Mouse (Mus musculus) right cerebral cortex, adult 18-20 months (tissue): ENCODE measurements around the gene Lrrc3.
"Not testable (repeated sequence)": the region's sequence is repeated elsewhere in the genome, so short reads cannot be mapped to it uniquely, and the experiment has no call there.

ENCODE experiments used
- DNase-seq: peaks from one replicate; pipeline ENCODE4 v3.0.0; 2022; ENCODE audit warnings: mixed read lengths

Gene Lrrc3

DNA sequence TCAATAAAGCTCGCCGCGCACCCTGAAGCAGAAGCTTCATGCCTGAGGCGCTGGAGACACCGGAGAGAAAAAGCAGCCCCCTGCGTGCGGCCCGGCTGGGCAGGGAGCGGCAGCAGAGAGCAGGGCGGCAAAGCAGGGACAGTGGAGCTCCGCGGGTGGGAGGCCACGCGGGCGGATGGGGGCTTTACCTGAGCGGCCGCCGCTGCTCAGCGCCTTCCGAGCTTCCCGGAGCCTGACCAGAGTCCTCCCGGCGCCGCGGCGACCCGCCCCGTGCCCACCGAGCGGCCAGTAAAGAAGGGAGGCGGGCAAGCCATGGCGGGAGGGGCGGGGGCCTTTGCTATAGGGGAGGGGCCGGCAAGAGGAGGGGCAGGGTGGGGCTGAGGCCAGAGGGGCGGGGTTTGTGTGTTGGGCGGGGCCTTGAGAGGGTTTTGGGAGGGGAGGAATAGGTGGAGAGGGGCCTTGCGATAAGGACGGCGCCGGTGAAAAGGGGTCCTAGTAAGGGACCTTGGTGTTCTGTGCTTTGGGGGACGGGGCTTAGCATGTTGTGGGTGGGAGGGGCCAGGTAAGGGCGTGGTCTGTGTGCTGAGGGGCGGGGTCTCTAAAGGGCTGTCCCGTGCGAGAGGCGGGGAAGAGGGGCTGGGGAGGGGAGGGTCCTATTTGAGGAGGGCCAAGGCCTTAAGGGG lies at the start of gene Lrrc3:
Gene Lrrc3 (minus strand): TSS at position 326 of the 683 bp plus-strand sequence.
- DNase-seq, result peak; percentile 42

DNA sequence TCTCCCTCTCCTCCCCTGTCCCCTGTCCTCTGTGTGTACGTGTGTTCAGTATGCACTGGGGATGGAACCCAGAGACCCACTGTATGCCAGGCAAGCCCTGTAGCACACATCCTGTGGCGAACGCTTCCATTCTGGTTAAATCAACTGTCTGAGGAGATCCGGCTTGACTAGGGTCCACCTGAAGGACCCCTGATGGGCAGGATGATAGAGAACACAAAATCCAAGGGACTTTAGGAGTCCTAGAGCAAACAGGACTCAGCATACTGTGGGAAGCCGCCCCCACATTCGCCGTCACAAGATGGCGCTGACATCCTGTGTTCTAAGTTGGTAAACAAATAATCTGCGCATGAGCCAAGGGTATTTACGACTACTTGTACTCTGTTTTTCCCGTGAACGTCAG lies 48.1 kb upstream of the Lrrc3 start:
- not testable (repeated sequence) for DNase-seq

DNA sequence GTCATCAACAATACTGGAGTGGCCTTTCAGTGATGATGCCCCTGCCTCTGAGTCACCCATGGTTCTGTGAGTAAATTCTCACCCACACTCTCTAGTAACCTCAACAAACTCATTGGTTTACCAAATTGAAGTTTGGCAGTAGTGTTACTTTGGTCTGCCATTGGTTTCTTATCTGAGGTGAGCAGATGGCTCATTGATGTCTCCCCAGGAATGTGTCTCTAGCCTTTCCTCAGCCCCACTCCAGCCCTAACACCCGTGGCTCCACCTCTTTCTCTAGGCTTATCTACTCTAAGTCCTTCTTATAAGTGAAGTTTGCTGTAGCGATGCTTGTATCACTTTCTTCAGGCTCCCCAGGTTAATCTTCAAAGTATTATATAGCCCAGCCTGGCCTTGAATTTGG lies 37.3 kb upstream of the Lrrc3 start:
- peak; percentile 26 for DNase-seq

DNA sequence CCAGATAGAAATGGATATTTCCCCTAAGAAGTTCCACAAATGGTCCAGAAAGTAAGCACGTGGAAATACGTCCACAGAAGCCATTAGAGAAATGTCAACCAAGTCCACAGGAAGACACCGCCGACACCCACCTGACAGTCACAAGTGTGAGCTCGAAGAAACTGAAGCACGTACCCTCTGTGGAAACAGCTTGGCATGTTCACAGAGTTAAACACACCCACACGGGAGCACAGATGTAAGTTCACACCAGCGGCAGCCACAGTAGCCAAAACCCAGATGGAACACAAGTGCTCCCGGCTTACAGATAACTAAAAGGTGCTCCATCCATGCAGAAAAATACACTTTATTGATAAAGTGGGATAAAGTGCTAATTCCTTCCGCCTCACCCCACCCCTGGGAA lies 25.0 kb upstream of the Lrrc3 start:
- peak; percentile 14 for DNase-seq

DNA sequence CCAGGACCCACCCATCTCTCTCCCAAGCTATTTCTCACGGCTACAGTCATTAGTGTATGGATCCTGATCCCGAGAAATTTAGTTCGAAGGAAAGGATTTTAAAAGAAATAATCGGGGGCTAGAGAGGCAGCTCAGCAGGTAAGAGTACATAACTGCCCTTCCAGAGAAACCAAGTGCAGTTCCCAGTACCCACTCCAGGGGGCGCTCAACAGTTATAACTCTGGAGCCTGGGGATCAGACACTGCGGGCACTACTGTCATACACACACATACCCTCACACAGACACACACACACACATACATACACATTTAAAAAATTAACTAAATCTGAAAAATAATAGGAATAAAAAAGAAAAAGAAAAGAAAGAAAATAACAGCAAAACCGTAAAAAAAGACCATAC lies 23.8 kb upstream of the Lrrc3 start:
- peak; percentile 40 for DNase-seq

DNA sequence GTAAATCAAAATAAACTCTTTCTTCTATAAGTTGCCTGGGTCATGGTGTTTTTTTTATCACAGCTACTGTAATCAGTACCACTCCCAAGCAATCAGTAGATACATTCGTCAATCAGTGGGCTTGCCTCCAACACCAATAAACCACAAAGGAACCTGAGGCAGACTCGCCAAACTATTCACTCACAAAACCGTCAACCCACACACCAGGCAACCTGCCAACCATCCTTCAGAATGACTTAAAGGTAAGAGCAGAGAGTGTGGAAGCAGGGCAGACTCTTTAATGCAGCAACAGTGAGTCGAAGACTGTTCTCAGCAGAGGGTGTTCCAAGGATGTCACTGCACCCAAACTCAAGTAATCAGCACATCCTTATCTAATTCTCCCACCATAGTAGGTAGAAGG lies 20.3 kb upstream of the Lrrc3 start:
- peak; percentile 53 for DNase-seq

DNA sequence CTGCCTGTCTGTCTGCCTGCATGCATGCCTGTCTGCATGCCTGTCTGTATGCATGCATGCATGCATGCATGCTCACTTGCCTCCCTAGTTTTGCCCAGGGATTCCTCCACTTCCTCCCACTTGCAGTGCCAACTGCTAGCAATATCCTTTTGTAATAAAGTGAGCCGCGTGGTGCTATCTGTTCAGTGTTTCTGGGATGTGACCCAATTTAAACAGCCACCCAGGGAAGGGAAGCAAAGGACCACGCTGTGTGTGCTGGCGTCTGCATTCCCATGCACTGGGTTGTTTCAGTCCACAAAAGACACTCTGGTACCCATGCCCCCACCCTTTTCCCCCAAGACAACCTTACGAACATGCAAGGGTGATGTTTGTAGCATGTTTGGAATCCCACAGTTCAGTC lies 18.7 kb upstream of the Lrrc3 start:
- DNase-seq, result peak; percentile 58

DNA sequence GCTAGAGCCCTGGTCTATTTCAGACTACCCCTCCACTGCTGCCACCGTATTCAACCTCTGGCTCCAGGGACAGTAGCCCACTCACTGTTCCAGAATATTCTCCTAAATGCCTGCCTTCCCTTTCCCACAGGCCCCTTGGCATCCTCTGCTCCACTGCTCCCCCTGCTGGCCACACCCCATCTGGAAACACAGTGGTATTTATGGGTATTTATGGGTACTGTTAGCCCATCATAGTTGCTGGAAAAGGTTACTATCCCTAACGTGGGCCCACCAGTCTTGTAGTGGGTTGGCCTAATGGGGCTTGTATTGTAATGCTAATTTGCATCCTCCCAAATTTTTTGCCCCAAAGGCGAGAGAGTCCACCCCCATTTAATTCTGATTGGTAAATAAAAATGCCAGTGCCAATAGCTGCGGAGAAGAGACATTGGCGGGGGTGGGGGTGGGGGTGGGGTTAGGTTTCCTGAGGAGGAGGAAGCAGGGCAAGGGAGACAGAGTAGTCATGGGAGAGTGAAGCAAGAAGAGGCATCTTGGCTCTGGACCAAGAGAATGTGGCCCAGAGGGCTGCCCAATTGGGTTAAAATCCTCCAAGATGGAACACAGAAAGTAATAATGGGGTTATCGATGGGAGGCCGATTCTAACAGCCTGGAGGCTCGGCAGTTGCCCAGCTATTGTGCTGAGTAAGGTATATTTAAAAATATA lies 14.4 kb upstream of the Lrrc3 start:
- peak; percentile 18 for DNase-seq

DNA sequence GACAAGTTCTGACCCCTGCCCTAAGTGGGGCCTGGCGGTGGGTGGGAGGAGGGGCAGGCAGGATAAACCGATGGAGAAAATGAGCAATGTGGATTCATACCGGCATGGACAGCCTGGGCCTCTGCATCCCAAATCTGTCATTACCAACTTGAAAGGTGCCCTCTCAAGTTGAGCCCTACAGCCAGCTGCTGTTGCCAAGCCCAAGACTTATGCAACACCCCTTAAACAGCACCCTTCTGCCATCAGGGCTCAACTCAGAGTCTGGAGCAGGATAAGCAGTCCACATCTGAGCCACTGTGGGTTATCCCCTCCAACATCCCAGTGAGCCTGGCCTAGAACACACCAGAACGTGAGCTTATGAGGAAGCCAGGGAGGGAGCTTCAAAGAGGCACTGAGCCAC lies 11.0 kb upstream of the Lrrc3 start:
- no peak for DNase-seq

DNA sequence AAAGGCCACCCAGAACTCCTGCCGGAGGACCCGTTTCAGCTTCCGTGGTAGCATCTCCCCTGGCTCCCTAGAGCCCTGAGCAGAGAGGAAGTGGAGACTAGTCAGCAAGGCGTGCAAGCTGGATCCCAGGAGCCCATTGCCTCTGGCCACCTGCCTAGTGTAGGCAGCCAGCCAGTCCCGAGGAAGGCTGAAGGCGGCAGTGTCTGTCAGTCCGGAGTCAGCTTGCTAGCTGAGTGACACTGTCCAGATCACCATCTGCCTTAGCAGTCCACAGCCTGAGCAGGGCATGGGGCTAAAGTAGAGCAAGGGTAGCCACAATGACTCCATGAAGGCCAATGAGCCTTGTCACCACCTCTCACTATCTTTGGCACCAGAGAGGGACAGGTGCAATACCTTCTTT lies 10.3 kb upstream of the Lrrc3 start:
- DNase-seq, result no peak

DNA sequence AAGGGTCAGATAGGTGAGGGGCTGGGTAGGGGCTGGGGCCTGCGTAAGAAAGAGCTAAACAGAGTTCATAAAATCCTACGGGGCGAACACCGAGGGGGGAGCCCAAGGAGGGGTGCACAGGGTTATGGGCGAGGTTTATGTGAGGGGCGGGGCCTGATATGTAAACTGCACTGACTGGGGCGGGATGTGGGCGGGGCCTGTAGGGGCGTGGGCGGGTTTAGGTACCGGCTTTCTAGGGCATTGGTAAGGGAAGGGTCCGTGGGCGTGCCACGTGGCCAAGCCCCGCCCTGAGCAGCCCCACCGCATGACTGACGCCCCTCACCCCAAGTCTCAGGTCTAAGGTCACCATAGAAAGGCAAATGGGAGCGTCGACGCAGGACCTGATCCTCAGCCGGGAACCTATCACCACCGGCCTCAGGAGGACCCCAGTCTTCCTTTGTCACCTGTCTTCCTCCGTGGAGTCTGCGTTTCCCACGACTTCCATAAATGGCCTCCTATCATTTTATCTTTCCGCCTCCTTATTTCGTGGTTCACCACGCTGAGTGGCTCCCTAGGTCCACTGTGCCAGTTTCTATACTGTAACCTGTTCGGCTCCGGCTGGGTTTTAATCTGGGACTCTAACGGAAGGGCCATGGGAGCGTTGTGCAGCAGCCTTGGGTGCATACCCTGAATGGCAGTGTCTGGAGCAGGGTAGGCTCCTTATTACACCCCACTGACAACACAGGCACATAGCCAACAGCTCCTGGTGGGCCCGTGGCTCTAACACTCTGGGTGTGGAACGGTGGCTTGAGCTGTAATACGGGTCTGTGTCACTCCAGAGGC lies 769 bp upstream of the Lrrc3 start:
- peak; percentile 73 for DNase-seq

DNA sequence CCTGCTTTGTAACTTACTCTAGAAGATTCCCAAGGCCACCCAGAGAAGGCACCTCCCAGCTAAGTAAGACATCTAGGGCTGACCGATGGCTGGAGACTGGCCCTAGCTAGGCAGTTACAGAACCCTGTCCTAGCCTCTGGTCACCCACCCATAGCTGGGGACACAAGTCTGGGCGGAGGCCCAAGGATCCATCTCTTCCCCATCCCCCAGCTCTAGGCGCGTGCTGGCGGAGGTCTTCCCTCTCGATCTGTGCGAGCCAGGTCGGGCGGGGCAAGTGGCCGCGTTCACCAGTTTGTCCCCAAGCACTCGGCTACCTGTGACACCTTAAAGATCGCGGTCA lies 495 bp downstream of the Lrrc3 start:
- DNase-seq, result peak; percentile 30

DNA sequence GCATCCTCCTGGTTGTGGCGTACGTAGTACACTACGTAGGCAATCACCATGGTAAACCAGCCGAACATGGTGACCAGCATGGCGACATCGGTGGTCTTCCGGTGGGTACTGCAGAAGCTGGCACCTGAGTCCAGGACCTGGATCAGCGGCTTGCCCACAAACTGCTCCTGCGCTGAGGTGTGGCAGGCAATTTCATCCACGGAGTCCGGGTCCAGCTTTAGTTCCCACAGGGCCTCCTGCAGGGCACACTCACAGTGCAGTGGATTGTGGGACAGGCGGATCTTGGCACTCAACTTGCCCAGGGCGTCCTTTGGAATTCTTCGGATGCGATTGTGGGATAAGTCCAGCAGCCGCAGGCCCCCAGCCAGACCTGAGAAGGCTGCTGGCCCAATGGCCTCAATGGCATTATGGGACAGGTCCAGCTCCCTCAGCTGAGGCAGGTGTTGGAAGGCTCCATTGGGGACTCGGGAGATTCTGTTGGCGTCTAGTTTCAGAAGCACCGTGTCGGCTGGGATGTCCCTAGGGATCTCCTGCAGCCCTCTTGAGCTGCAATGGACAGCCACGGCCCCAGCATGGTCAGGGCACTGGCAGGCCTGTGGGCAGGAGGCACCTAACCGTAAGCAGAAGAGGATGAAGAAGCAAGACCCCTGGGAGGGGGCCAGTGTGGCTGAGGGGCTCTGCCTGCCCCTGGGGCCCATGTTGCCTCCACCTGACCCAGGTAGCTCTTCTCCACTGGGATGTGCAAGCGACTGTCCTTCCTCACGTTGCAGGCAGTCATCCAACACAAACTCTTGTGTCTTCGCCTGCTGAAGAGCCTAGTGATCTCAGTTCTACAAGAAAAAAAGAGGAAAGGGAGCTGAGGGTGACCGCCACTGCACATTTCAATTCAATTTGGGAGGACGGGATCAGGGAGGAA lies 1.2 kb downstream of the Lrrc3 start:
- DNase-seq, result no peak

DNA sequence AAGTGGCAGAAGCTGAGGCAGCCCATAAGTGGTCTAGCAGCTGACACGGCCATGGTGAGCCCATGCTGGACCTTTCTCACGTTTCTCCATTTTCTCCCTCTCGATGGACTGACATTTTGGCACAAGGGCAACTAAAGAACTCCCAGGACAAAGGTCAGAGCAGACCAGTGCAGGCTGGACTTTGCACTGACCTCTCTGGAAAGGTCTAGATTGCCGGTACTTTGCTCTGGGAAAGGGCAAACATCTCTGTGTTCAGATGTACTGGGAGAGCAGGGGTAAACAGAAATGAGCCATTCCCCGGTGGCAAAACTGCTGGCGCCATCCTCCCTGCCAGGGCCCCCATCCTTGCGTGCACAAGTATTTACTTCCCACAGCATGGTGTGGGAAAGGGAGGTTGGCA lies 2.2 kb downstream of the Lrrc3 start:
- no peak for DNase-seq

DNA sequence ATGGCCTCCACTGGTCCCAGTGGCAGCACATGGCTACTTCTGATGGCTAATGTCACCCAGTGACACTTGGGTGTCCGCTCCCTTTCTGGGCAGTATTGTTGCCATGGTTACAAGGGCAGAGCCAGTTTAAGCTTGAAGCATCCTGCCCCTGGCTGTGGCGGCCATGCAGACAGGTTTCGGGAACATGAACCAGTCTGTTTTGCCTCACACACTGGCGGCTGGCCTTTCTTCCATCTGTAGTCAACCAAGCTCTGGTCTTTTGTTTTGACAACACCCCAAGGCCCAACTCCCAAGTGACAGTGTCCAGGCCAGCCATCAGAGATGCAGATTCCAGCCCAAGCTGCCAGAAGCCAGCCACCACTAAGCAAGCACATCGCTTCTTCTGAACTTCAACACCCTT lies 6.8 kb downstream of the Lrrc3 start:
- DNase-seq, result no peak

DNA sequence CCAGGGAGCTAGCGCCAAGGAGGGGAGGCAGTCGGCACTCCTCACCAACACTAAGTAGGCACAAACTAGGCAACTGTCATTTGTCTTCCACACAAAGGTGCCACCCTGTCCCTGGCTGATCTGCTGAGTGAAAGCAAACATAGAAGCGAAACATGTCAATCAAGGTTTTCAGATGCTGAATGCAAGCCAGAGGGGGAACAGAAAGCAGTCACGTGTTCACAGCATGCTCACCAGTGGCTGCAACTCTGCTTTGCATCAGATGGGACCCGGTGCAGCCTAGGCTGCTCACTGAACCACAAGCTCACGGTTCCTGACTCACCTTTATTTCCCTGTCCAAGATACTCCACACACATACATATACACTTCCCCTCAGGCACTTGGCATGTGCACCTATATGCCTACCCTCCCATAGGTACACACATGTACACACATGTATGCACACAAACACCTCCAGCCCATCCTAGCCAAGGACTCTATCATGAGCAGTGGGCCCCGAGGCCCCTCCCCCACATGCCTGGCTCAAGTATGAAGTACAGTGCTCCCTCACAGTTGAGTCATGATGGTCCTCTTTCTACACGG lies 11.3 kb downstream of the Lrrc3 start:
- DNase-seq, result no peak

DNA sequence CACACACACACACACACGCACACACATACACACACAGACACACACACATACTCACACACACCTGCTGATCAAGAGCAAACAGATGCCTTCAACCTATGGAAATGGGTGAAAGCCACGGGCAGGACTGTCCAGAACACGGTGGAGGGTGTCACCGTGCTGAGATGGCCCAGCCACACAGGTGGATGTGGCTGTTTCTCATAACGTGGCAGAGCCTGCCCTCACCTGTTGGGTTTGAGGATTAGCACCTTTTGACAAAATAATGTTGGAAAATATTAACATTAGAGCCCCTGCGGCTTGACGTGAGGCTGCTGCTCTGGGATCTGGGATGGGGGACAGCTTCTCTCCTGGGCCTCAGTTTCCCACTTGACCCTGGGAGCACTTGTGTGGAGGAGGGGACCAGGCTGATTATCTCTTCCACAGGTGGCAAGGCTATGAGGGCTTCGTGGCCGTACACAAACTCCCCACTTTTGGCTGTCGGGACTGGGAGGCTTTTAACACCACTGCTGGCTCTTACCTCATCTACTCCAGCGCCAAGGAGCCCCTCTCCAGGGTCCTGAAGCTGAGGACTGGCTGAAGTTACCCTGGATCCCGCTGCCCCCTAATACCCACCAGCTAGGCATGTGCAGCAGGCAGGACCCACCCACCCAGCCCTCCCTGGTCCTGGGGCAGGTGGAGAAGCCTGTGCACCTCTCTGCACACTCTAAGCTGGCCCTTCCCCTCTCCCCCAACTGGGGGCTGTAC lies 16.2 kb downstream of the Lrrc3 start:
- DNase-seq, result no peak

DNA sequence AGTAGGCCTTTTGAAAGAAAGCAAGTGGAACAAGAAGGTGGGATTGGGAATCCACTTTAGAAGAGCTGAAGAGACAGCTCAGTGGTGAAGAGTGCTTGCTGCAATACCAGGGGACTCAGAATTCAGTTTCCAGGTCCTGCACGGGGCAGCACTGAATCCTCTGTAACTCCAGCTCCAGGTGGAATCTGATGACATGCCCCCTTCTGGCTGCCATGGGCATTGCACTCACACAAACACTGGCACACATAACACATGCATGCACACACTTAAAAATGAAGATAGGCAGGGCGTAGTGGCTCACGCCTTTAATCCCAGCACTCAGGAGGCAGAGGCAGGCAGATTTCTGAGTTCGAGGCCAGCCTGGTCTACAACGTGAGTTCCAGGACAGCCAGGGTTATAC lies 19.8 kb downstream of the Lrrc3 start:
- no peak for DNase-seq

DNA sequence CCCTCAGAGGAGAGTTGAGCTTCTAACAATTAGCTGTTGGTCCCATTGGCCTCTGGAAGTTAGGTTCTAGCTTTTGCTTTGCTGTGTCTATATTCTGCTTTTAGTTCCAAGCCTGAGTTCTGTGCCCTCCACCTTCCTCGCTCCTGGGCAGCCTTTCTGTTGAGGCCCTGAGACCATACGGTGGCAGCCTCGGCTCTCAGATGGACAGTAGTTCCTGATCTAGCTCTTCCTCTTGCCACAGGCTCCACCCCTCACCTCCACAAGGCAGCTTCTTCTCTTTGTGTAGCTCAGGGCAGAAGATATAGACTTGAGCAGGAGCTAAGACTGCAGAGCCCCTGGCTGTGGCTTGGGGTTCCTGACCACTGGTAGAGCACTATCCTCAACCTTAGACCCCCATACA lies 22.0 kb downstream of the Lrrc3 start:
- DNase-seq, result no peak

DNA sequence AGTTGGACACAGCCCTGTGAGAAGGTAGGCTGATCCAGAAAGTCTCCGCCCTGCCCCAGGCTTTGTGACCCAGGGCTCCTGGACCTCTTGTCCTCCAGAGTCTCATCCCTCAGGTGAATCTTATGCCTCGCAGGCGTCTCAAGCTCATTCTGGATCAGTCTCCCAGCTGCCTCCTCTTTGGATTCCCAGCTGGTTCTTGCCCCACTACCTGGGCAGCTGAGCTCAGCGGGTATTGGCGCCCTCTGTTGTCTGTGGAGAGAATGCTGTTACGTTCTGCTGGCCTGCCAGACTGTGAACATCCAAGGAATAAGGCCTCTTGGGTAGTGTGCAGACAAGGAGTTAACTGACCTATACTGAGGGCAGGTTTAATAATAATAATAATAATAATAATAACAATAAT lies 23.4 kb downstream of the Lrrc3 start:
- DNase-seq, result peak; percentile 43

DNA sequence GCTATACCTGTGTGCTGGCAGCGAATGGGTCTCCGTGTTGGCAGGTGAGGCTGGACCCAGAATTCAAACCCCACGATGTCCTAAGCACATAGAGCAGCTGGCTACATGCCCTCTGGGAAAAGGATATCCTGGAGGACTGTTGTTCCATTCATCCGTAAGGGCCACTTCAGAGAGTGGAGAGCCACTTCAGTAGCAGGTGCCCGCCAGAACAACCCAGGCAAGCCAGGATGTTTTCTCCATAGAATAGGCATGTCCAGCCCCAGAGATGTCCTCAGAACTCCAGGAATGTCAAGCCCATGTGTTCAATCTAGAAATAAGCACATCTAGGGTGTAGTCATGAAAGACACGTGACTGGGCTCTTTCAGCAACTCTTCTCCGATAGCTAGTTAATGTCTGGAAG lies 32.7 kb downstream of the Lrrc3 start:
- no peak for DNase-seq

DNA sequence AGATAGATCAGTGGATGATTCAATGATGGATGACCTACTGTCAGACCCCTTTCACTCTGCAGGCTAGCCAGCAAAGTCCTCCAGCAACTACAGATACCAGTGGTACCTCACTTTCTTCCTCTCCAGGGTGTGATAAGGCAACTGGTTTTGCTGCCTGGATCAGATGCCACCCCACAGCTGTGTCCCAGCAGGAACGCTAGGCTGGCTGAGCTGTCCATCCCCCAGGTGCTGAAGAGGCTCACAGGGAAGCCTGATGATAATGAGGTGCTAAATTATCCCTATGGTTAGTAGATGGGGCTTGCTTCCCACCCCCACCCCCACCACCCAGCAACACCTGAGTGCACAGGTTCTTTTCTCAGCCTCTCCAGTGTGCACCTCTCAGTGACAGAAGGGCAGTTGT lies 34.8 kb downstream of the Lrrc3 start:
- DNase-seq, result no peak
